Mouse (Mus musculus) CH12.LX (cell line): ENCODE data around the gene Il12rb1.

Source experiments
- CTCF ChIP-seq, 2 experiments: IDR thresholded peaks in 1 of 2; conservative IDR thresholded peaks in 1 of 2; 2 replicates each; pipeline ENCODE4 v1.5.1; 2011 to 2012; ENCODE audit warnings: low read depth in 2 of 2, low read length in 2 of 2, improper control_type of control experiment in 1 of 2, inconsistent platforms in 1 of 2, mild to moderate bottlenecking in 1 of 2, moderate library complexity in 1 of 2
- EP300 ChIP-seq: IDR thresholded peaks from 2 replicates; pipeline ENCODE4 v1.6.1; 2011; ENCODE audit warnings: low read length, improper control_type of control experiment
- POLR2AphosphoS2 ChIP-seq: IDR thresholded peaks from 2 replicates; pipeline ENCODE4 v1.6.1; 2011; ENCODE audit warnings: low read depth, low read length, improper control_type of control experiment
- USF1 ChIP-seq: IDR thresholded peaks from 2 replicates; pipeline ENCODE4 v1.6.1; 2014; ENCODE audit warnings: low read depth, mild to moderate bottlenecking, inconsistent platforms, low read length, improper control_type of control experiment
- ZNF384 ChIP-seq: IDR thresholded peaks from 2 replicates; pipeline ENCODE4 v1.6.1; 2012; ENCODE audit warnings: low read depth, low read length, improper control_type of control experiment, inconsistent platforms

DNA sequence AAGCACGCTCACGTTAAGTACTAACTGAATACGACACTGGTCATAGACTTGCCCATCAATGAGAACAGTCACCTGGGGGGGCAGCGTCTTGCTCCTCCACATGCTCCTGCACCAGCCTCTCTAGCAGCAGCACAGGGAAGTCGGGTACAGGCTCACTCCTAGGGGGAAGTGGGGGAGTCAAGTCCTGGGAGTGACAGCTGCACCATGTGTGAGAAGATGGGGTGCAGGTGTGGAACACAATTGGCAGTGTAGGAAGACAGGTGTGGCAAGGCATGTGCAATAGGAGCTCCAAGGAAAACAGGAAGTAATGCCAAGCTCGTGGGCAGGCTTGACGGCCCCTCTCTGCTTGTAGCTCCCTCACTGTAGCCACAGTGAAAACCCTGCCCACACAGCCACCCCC lies 37.0 kb upstream of the Il12rb1 start:
- TF ChIP-seq POLR2AphosphoS2 = no peak
- no peak for TF ChIP-seq CTCF (conservative IDR thresholded peaks at IDR 0.05 in 1 of 2, IDR thresholded peaks at IDR 0.05 in 1 of 2; ENCODE audit: low read depth in 2 of 2, low read length in 2 of 2)
- TF ChIP-seq USF1 = no peak
- no peak for TF ChIP-seq ZNF384
- no peak for TF ChIP-seq EP300
